Mouse (Mus musculus): ENCODE measurements around the gene Tenm4. TPM values are rescaled to one million over a fixed set of nuclear protein-coding genes. Genes with fewer than 3 reads are reported as not detected.

The Tenm4 gene
- polyA plus RNA-seq, 1 experiment from 2014 or later: 45.6 TPM

DNA sequence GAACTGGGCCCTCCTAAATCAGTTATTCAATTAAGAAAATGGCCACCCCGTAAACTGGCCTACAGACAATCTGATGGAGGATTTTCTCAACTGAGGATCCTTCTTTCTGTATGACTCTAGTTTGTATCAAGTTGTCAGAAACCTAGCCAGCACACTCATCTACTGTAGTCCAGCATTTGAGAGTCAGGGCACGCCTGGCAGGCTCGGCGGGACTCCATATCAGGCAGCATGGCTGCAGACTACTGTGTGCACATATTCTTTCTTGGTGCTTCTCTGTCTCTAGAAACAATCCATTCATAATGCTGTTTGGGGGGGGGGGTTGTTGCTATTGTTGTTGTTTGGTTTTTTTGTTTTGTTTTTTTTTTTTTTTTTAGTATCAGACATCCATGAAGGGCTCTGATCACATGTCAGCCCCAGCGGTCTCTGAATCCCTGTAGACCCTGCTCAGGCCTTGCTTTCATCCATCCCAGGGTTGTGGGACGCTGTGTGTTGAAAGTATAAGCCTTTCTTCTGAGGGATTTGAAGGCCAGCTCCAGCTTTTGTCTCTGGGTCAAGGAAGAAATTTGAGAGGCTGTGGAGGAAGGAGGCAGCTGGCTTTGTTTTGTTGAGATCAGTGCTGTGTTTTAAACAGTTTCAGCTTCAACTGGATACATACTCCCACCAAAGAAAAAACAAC, 220.9 kb downstream of the Tenm4 start:
- 62% methylated on average over 6 of the region's 6 CpGs for WGBS
- Histone ChIP-seq H3K9me3 (no peaks in the 10 kb centered on the region), H3K4me3 (no peak overlapping the region), H3K4me2 (no peak overlapping the region), H3K9ac (no peak overlapping the region), H3K27ac (no peak overlapping the region), H3K27me3 (no peaks in the 10 kb centered on the region), H3K36me3 (no peaks in the 10 kb centered on the region), H3K4me1 (peaks cover 13% of the 10 kb centered on the region)
- ATAC-seq (ENCODE audit: insufficient number of reproducible peaks, insufficient read depth, low FRiP score, low TSS enrichment, low read depth): no peak

DNA sequence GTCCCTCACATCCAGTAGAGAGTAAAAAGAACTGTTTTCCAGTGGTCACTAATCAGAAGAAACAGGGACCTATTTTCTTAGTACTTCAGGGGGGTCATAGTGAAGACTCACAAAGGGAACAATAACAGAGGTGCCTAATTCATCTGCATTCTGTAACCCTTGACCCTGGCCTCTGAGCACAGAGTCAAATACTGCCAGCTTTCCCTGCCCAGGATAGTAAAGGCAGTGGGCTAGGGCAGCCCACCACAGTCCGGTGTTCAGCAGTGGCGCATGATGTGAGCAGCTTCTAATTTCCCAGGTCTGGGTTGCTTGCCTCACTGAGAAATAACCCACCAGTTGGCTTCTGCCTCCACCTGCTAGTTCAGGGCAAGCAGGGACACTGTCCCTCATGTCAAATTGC, 221.6 kb downstream of the Tenm4 start:
- Histone ChIP-seq H3K4me1 (peaks cover 13% of the 10 kb centered on the region), H3K36me3 (no peaks in the 10 kb centered on the region), H3K4me2 (no peak overlapping the region), H3K9me3 (no peaks in the 10 kb centered on the region), H3K4me3 (no peak overlapping the region), H3K27me3 (no peaks in the 10 kb centered on the region), H3K27ac (no peak overlapping the region), H3K9ac (no peak overlapping the region)
- 68% methylated on average over 2 of the region's 2 CpGs for WGBS
- ATAC-seq (ENCODE audit: insufficient number of reproducible peaks, insufficient read depth, low FRiP score, low TSS enrichment, low read depth): no peak

DNA sequence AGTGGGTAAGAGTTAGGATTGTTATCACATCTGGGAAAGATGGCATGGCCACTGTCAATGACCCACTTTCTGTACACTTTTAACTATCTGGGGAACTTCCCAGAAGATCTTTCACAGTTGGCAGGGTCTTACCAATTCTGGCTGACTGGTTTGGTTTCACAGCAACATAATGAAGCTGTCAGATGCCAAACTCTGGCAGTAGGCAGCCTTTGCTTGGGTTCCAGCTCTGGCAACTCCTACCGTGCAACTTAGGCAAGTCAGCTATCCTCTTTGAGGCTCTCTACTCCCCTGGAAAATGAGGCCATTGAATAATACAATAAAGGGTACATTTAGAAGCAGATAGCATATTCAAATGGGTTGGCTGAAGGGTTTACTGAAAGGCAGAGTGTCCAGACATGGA, 226.9 kb downstream of the Tenm4 start:
- no peaks in the 10 kb centered on the region for H3K9me3 ChIP-seq
- WGBS: 74% methylated on average over 1 of the region's 1 CpGs
- H3K4me1 ChIP-seq: 0 out of 2 replicates have a peak, but pooled peaks cover under 1% of the 10 kb centered on the region
- no peaks in the 10 kb centered on the region for H3K27me3 ChIP-seq
- no peak for ATAC-seq (ENCODE audit: insufficient number of reproducible peaks, insufficient read depth, low FRiP score, low TSS enrichment, low read depth)
- H3K27ac ChIP-seq: no peak overlapping the region
- H3K4me2 ChIP-seq: no peak overlapping the region
- H3K4me3 ChIP-seq: no peak overlapping the region
- no peaks in the 10 kb centered on the region for H3K36me3 ChIP-seq
- H3K9ac ChIP-seq: no peak overlapping the region

DNA sequence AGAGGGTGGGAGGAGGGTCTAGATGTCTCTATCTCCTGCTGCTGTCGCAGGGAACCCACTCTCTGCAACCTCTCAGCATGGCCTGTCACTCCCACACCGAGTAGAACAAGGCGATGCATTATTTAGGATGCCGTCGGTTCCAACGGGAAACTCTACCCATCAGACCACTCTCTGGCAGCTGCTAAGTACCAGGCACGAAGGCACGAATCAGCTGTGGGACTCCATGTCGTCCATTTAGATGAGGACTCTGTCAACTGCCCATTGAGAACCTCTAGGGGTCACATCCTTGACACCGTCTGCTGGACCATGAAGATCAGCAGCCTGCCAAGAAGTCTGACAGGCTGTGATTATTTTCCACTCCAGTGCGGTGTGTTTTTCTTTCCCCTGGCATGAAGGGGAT, 229.4 kb downstream of the Tenm4 start:
- Histone ChIP-seq H3K9ac (no peak overlapping the region), H3K4me1 (no peaks in the 10 kb centered on the region), H3K4me3 (no peak overlapping the region), H3K9me3 (no peaks in the 10 kb centered on the region), H3K27me3 (no peaks in the 10 kb centered on the region), H3K4me2 (no peak overlapping the region), H3K27ac (no peak overlapping the region), H3K36me3 (no peaks in the 10 kb centered on the region)
- 50% methylated on average over 11 of the region's 11 CpGs for WGBS
- ATAC-seq (ENCODE audit: insufficient number of reproducible peaks, insufficient read depth, low FRiP score, low TSS enrichment, low read depth): no peak

DNA sequence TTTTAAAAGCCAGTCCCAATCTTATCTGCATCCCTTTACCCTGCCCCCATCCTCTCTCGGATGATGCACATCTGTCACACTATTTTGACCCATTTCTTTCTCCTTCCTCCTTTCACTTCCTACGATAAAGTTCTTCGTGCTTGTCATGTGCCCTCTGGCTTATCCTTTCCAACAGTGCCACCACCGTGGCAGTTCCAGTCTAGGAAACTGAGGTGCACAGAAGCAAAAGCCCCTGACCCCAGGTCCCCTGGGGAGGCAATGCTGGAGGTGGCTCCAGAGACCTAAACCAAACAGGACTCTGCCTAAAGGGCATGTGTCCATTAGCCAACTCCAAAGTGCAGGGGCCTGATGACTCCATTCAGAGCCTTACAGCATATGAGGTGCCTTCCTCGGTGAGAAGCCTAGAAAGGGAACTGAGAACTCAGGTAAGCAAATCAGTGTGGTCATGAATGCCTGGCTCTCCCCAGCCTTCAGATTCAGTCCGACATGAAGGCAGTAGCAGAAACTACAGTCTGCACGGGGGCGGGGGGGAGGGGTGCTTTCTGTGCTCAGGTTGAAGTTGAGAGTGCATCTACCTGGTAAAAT, 235.7 kb downstream of the Tenm4 start:
- no peak overlapping the region for H3K9ac ChIP-seq
- no peaks in the 10 kb centered on the region for H3K36me3 ChIP-seq
- 67% methylated on average over 8 of the region's 8 CpGs for WGBS
- no peak overlapping the region for H3K4me2 ChIP-seq
- peaks cover 10% of the 10 kb centered on the region for H3K4me1 ChIP-seq
- no peak overlapping the region for H3K27ac ChIP-seq
- ATAC-seq (ENCODE audit: insufficient number of reproducible peaks, insufficient read depth, low FRiP score, low TSS enrichment, low read depth): no peak
- no peaks in the 10 kb centered on the region for H3K27me3 ChIP-seq
- H3K4me3 ChIP-seq: no peak overlapping the region
- no peaks in the 10 kb centered on the region for H3K9me3 ChIP-seq

DNA sequence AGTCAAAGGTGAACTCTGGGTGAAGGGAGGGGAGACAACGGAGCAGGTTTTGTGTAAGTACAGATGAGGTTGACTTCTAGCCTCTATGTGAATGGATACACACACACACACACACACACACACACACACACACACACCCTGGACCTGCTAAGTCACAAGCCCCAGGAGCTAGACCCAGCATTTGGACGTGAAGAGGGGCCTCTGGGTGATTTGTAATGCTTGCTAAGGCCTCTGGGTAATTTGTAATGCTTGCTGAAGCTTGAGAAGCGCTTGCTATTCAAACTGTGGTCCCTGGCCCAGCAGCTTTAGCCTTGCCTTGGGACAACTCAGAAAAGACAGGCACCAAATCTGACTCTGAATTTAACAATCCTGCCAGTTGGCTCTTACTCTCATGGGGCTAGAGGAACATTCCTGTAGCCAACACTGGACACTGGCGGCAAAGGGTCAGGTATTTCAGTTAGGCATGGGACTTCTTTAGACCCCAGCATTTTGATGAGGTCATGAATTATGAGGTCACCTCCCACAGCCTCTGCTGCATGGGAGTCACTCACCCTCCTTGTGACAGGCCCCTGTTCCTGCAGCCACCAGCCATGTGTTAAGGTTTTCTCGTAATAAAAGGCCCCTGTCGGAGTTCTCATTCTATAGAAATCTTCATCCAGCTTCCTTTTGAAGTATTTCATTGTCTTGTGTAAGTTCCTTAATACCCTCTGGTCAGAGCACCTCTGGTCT, 237.3 kb downstream of the Tenm4 start:
- peaks cover 18% of the 10 kb centered on the region for H3K4me1 ChIP-seq
- WGBS: 70% methylated on average over 6 of the region's 6 CpGs
- no peak overlapping the region for H3K27ac ChIP-seq
- no peaks in the 10 kb centered on the region for H3K27me3 ChIP-seq
- no peak overlapping the region for H3K9ac ChIP-seq
- H3K4me3 ChIP-seq: no peak overlapping the region
- H3K9me3 ChIP-seq: no peaks in the 10 kb centered on the region
- H3K4me2 ChIP-seq: no peak overlapping the region
- ATAC-seq (ENCODE audit: insufficient number of reproducible peaks, insufficient read depth, low FRiP score, low TSS enrichment, low read depth): no peak
- no peaks in the 10 kb centered on the region for H3K36me3 ChIP-seq

DNA sequence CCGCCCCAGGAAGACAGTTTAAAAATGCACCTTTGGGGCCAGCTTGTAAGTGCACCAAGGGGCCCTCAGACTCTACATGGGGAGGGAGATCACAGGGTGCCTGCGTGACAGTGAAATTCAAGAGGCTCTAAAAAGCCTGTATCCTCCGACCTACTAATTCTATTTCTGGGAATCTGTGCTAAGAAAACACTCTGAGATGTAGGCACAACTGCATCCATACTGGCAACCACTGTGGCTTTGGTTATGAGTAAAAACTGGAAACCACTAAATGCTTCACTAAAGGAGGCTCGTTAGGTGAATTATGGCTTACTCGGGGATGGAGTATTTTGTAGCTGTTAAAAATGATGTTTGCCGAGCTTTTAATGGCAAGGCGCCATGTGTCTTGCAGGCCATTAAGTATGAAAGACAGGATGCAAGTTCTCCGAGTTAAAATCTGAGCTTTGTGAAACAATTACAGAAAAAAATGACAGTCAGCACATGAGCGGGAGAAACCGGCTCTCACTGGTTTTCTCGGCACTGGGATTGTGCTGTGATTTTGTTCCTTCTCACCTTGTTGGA, 238.4 kb downstream of the Tenm4 start:
- Histone ChIP-seq H3K27ac (no peak overlapping the region), H3K4me3 (no peak overlapping the region), H3K9ac (no peak overlapping the region), H3K36me3 (no peaks in the 10 kb centered on the region), H3K4me2 (no peak overlapping the region), H3K4me1 (peaks cover 28% of the 10 kb centered on the region), H3K9me3 (no peaks in the 10 kb centered on the region), H3K27me3 (no peaks in the 10 kb centered on the region)
- no peak for ATAC-seq (ENCODE audit: insufficient number of reproducible peaks, insufficient read depth, low FRiP score, low TSS enrichment, low read depth)
- WGBS: 58% methylated on average over 11 of the region's 11 CpGs

DNA sequence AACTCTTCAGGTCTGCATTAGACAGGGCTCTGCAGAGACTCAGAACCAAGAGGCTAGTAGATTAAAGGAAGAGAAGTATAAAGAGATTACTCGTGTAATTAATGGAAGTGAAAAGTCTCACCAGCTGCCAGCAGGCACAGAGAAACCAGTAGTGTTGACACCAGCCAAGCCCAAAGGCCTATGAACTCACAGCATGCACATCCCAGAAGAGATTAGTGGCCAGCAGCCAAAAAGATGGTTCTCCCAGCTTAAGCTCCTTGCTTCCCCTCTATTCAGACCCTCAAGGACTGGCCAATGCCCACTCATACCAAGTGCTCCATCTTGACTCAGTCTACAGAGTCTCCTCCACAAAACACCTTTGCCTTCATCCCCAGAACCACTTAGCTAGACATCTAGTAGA, 242.8 kb downstream of the Tenm4 start:
- WGBS: 58% methylated on average over 1 of the region's 1 CpGs
- no peaks in the 10 kb centered on the region for H3K36me3 ChIP-seq
- H3K4me2 ChIP-seq: no peak overlapping the region
- H3K27me3 ChIP-seq: no peaks in the 10 kb centered on the region
- H3K9me3 ChIP-seq: no peaks in the 10 kb centered on the region
- no peak overlapping the region for H3K9ac ChIP-seq
- no peak overlapping the region for H3K27ac ChIP-seq
- H3K4me1 ChIP-seq: peaks cover 45% of the 10 kb centered on the region
- no peak overlapping the region for H3K4me3 ChIP-seq
- no peak for ATAC-seq (ENCODE audit: insufficient number of reproducible peaks, insufficient read depth, low FRiP score, low TSS enrichment, low read depth)

DNA sequence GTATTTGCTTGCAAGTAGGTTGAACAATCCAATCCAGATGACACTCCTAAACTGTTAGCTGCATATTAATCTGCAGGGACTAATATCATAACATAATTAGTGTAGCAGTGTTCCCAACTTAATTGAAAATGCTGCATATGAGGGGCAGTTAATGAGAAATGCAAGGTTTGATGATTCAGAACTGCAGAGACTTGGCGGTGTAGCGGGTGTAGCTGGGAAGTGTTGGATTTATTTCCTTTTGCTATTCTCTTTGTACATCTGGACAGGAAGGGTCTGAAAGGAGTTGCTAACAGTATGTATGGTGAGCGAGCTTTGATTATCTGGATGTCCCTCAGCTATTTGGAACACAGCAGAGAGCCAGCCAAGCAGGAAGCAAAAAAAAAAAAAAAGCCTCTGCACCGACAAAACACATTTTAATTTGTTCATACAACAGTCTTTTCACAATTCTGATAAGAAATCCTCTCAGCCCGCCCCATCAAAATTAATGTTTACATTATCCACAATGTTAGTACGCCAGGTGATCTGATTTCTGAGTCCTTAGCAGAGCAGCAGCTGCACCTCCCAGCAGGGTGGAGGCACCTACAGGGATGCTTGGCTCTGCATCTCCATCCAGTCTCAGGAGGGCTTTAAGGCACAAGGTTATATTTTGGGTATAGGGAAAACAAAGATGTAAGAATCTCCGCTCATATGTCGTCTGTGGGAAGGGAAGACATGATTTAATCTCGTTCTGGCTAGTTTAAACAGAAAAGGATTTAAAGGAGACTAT, 243.4 kb downstream of the Tenm4 start:
- ATAC-seq (ENCODE audit: insufficient number of reproducible peaks, insufficient read depth, low FRiP score, low TSS enrichment, low read depth): no peak
- Histone ChIP-seq H3K9me3 (no peaks in the 10 kb centered on the region), H3K27me3 (no peaks in the 10 kb centered on the region), H3K36me3 (no peaks in the 10 kb centered on the region), H3K9ac (no peak overlapping the region), H3K4me1 (peaks cover 41% of the 10 kb centered on the region), H3K4me2 (no peak overlapping the region), H3K4me3 (no peak overlapping the region), H3K27ac (no peak overlapping the region)
- WGBS: 63% methylated on average over 9 of the region's 9 CpGs

DNA sequence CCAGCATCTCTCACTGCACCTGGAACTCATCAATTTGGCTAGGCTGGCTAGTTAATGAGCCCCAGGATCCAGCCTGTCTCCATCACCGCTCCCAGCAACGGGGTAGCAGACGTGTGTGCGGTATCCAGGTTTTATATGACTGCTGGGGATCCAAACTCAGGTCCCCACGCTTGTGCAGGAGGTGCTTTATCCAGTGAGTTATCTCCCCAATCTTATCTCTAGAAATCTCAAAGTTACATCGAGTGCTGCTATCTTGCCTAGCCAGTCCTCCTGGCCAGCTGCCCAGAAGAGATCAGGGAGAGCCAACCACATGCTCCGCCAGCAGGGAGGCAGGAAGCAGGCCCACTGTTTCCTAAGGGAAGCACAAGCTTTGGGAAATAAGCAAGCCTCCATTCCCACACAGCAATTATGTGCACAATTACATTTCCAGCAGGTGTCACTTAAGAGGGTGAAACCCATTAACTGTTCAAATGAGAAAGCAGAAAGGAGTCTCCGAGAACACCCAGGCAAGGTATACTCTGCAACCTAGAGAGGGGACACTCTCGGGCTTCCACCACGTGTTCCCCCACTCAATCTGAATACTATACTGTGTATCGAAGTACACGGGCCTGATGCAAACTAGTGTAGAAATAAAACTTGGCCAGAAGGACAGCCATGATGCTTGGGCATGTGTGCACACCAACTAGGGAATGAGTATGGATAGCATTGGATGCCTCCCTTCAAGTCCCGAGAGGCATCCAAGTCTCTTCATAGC, 246.4 kb downstream of the Tenm4 start:
- no peak for ATAC-seq (ENCODE audit: insufficient number of reproducible peaks, insufficient read depth, low FRiP score, low TSS enrichment, low read depth)
- Histone ChIP-seq H3K36me3 (no peaks in the 10 kb centered on the region), H3K27ac (no peak overlapping the region), H3K27me3 (no peaks in the 10 kb centered on the region), H3K4me3 (no peak overlapping the region), H3K4me2 (no peak overlapping the region), H3K9me3 (no peaks in the 10 kb centered on the region), H3K4me1 (peaks cover 45% of the 10 kb centered on the region), H3K9ac (no peak overlapping the region)
- WGBS: 41% methylated on average over 13 of the region's 13 CpGs

DNA sequence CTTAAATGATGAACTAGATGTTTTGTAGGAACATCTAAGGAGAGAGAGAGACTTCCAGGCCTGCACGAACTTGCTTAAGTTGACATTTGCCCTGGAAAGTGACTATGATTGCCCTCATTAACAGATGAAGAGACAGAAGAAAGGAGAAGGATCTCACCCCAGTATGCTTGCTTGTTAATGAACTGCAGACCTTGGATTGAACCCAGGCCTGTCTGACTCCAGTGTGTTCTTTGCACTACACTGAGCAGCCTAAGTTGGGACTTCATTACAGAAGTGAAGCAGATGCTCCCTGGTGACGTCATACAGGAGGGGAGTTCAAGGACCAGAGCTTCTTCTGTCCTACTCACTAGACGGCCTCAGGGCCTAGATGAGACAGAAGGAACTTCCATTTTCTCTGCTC, 247.1 kb downstream of the Tenm4 start:
- H3K27me3 ChIP-seq: no peaks in the 10 kb centered on the region
- no peaks in the 10 kb centered on the region for H3K36me3 ChIP-seq
- H3K9me3 ChIP-seq: no peaks in the 10 kb centered on the region
- no peak overlapping the region for H3K27ac ChIP-seq
- 42% methylated on average over 3 of the region's 3 CpGs for WGBS
- no peak for ATAC-seq (ENCODE audit: insufficient number of reproducible peaks, insufficient read depth, low FRiP score, low TSS enrichment, low read depth)
- peaks cover 43% of the 10 kb centered on the region for H3K4me1 ChIP-seq
- H3K4me2 ChIP-seq: no peak overlapping the region
- no peak overlapping the region for H3K4me3 ChIP-seq
- no peak overlapping the region for H3K9ac ChIP-seq

Data from embryonic facial prominence, embryonic 13.5 days (tissue).